Mouse (Mus musculus) duodenum, adult 2 months (tissue): ENCODE results near the gene Btg1. TPM values are rescaled to one million over a fixed set of nuclear protein-coding genes. Genes with fewer than 3 reads are reported as not detected.

Source experiments
- polyA plus RNA-seq: library from polyadenylated mRNA; depleted of rRNA; stranded (reverse); fragments of >200 nt; gene quantifications from 2 replicates; pipeline ENCODE4 v1.2.3, GENCODE M21; 2012; ENCODE audit warnings: low replicate concordance; rRNA removed

Btg1 gene
- polyA plus RNA-seq: 24.2 and 27.0 TPM in 2 replicates

DNA sequence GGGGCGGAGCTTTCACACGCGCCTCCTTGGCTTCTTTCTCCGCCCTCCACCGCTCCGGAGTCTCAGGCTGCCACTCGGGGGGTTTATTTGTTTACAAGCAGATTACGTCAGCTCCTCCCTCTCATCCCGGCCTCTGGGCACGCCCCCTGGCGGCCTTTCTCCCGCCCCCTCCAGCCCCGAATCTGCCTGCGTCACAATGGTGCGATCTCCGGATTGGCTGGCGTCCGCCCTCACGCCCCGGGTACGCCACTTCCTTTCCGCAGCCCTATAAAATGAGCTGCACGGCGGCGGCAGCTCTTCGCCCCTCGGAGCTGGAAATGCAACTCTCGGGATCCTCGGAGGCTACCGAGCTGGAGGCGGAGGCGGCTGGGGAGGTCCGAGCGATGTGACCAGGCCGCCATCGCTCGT lies at the start of gene Btg1:
Gene Btg1 (plus strand): TSS at position 298 of the 408 bp plus-strand sequence.

